Mouse (Mus musculus) stomach, postnatal 0 days (tissue): ENCODE data around the gene Myo7a. TPM values are rescaled to one million over a fixed set of nuclear protein-coding genes. Genes with fewer than 3 reads are reported as not detected.

Experiments used
- ATAC-seq: fragments of 200-750 bp; cut with Nextera tagmentation; 2 replicates; pipeline ENCODE4 v1.8.0; 2017; ENCODE audit not compliant: low FRiP score, low TSS enrichment
- DNase-seq: peaks from one replicate; pipeline ENCODE4 v3.0.0-alpha.2; 2016; ENCODE audit warnings: low spot score
- H3K27ac ChIP-seq: fragments of 300-500 bp; sonication (generic); replicated peaks from 2 replicates; pipeline ENCODE4 v1.5.1; 2014; ENCODE audit warnings: mild to moderate bottlenecking, control low read depth
- H3K27me3 ChIP-seq: fragments of 300-500 bp; sonication (generic); 2 replicates; pipeline ENCODE4 v1.6.1; 2014; ENCODE audit warnings: low read length; ENCODE audit not compliant: control insufficient read depth, insufficient read depth
- H3K36me3 ChIP-seq: fragments of 300-500 bp; sonication (generic); 2 replicates; pipeline ENCODE4 v1.6.1; 2014; ENCODE audit warnings: low read length, mixed read lengths; ENCODE audit not compliant: control insufficient read depth, insufficient read depth
- H3K4me1 ChIP-seq: fragments of 300-500 bp; sonication (generic); replicated peaks from 2 replicates; pipeline ENCODE4 v1.6.1; 2014; ENCODE audit warnings: antibody characterized with exemption; ENCODE audit not compliant: control insufficient read depth, insufficient read depth
- H3K4me2 ChIP-seq: fragments of 300-500 bp; sonication (generic); replicated peaks from 2 replicates; pipeline ENCODE4 v1.6.1; 2014; ENCODE audit warnings: low read depth, mild to moderate bottlenecking, control low read depth, moderate library complexity
- H3K4me3 ChIP-seq: fragments of 300-500 bp; sonication (generic); 2 replicates; pipeline ENCODE4 v1.5.1; 2014; ENCODE audit warnings: low read depth, low read length, control low read depth
- H3K9ac ChIP-seq: fragments of 300-500 bp; sonication (generic); 2 replicates; pipeline ENCODE4 v1.6.1; 2014; ENCODE audit warnings: mild to moderate bottlenecking, low read length, control low read depth, mixed read lengths
- H3K9me3 ChIP-seq: fragments of 300-500 bp; sonication (generic); 2 replicates; pipeline ENCODE4 v1.6.1; 2016; ENCODE audit warnings: low read length; ENCODE audit not compliant: control insufficient read depth
- CTCF ChIP-seq: IDR thresholded peaks from 2 replicates; pipeline ENCODE4 v1.5.1; 2016; ENCODE audit warnings: antibody characterized with exemption, low read depth, mild to moderate bottlenecking, moderate library complexity
- EP300 ChIP-seq: optimal IDR thresholded peaks from 2 replicates; pipeline ENCODE3; 2016; ENCODE audit warnings: antibody characterized with exemption
- WGBS: fragments of 180-500 bp; shearing (Covaris S2); extraction: QIAGEN DNeasy Blood & Tissue Kit; methylation state at CpG from one replicate; pipeline ENCODE4 v1.1.7; 2014; 5-methylcytosine and 5-hydroxymethylcytosine counted together
- polyA plus RNA-seq: library from polyadenylated mRNA; unstranded; fragments of >200 nt; fragmentation: Nextera tagmentation; extraction: Ambion mirVana; gene quantifications from 2 replicates; pipeline ENCODE4 v1.2.1, GENCODE M21; 2015

Gene Myo7a
- polyA plus RNA-seq, 1 experiment from 2014 or later = 2.4 TPM

GRCm38 (mm10) chr7:98104481-98105435, 14.6 kb downstream of the Myo7a start:
- Histone ChIP-seq H3K4me2 (no peak overlapping the region), H3K4me1 (no peaks in the 10 kb centered on the region), H3K4me3 (no peak overlapping the region), H3K36me3 (no peaks in the 10 kb centered on the region), H3K27me3 (no peaks in the 10 kb centered on the region), H3K27ac (no peak overlapping the region), H3K9me3 (no peaks in the 10 kb centered on the region), H3K9ac (peak overlapping the region; percentile 27; the same call in 1 of the 2 replicates)
- no peak for ATAC-seq
- 56% methylated on average over 16 of the region's 16 CpGs for WGBS
- no peak for DNase-seq
- TF ChIP-seq EP300 = no peak
- TF ChIP-seq CTCF = no peak

- no peak overlapping the region for H3K27ac ChIP-seq
- no peaks in the 10 kb centered on the region for H3K36me3 ChIP-seq
- WGBS = 67% methylated on average over 5 of the region's 5 CpGs
- H3K9me3 ChIP-seq = no peaks in the 10 kb centered on the region
- TF ChIP-seq EP300 (no peak), CTCF (no peak)
- no peak overlapping the region for H3K4me3 ChIP-seq
- H3K4me2 ChIP-seq = no peak overlapping the region
- no peaks in the 10 kb centered on the region for H3K27me3 ChIP-seq
- DNase-seq = no peak
- H3K9ac ChIP-seq = no peak overlapping the region
- no peaks in the 10 kb centered on the region for H3K4me1 ChIP-seq
- no peak for ATAC-seq
These were observed 15.4 kb downstream of the Myo7a start for GRCm38 (mm10) chr7:98103942-98104292.

- TF ChIP-seq CTCF = peak; percentile 82
- no peak for TF ChIP-seq EP300
These were observed 16.1 kb downstream of the Myo7a start for GRCm38 (mm10) chr7:98103002-98103941.

GRCm38 (mm10) chr7:98102488-98102887, 16.8 kb downstream of the Myo7a start:
- Histone ChIP-seq H3K9me3 (no peaks in the 10 kb centered on the region), H3K4me3 (no peak overlapping the region), H3K9ac (peak overlapping the region; percentile 61; the same call in 1 of the 2 replicates), H3K27me3 (no peaks in the 10 kb centered on the region), H3K4me1 (no peaks in the 10 kb centered on the region), H3K27ac (no peak overlapping the region), H3K4me2 (peak overlapping the region; percentile 55; the same call in 1 of the 2 replicates), H3K36me3 (no peaks in the 10 kb centered on the region)
- TF ChIP-seq CTCF (no peak), EP300 (no peak)
- 95% methylated on average over 11 of the region's 11 CpGs for WGBS
- no peak for DNase-seq
- ATAC-seq = no peak

More at GRCm38 (mm10) chr7:98103002-98103941, 16.1 kb downstream of the Myo7a start:
- Histone ChIP-seq H3K36me3 (no peaks in the 10 kb centered on the region), H3K4me2 (peak overlapping the region; percentile 55), H3K4me1 (no peaks in the 10 kb centered on the region), H3K9ac (peak overlapping the region; percentile 61), H3K27ac (0 out of 2 replicates have a peak overlapping the region, but pooled peaks have one; percentile 40), H3K9me3 (no peaks in the 10 kb centered on the region), H3K27me3 (no peaks in the 10 kb centered on the region), H3K4me3 (peak overlapping the region; percentile 25)
- DNase-seq (peak; percentile 87), ATAC-seq (peak; percentile 41)
- 14% methylated on average over 19 of the region's 26 CpGs for WGBS

GRCm38 (mm10) chr7:98097557-98097956, 21.8 kb downstream of the Myo7a start:
- H3K36me3 ChIP-seq = peaks cover 3% of the 10 kb centered on the region; the same call in 1 of the 2 replicates
- no peaks in the 10 kb centered on the region for H3K4me1 ChIP-seq
- no peak overlapping the region for H3K4me3 ChIP-seq
- 0 out of 2 replicates have a peak, but pooled peaks cover 2% of the 10 kb centered on the region for H3K9me3 ChIP-seq
- DNase-seq (no peak), ATAC-seq (no peak)
- no peaks in the 10 kb centered on the region for H3K27me3 ChIP-seq
- WGBS = 94% methylated on average over 8 of the region's 8 CpGs
- no peak overlapping the region for H3K4me2 ChIP-seq
- H3K27ac ChIP-seq = no peak overlapping the region
- TF ChIP-seq CTCF (no peak), EP300 (no peak)
- no peak overlapping the region for H3K9ac ChIP-seq
